Mouse (Mus musculus) cerebellum, adult 11-12 months (tissue): ENCODE results near the gene Ctnnb1.

Experiments
- DNase-seq: peaks from one replicate; pipeline ENCODE4 v3.0.0; 2022

The Ctnnb1 gene

GRCm38 (mm10) chr9:121005961-121006360, 76.9 kb downstream of the Ctnnb1 start:
- DNase-seq: no peak
